Mouse (Mus musculus) layer of hippocampus, adult 11-12 months (tissue): ENCODE results near the gene Plpp6.
"Not testable (repeated sequence)": the region's sequence is repeated elsewhere in the genome, so short reads cannot be mapped to it uniquely, and the experiment has no call there.

ENCODE experiments used
- DNase-seq: peaks from one replicate; pipeline ENCODE4 v3.0.0; 2022; ENCODE audit warnings: low spot score

Plpp6 gene

DNA sequence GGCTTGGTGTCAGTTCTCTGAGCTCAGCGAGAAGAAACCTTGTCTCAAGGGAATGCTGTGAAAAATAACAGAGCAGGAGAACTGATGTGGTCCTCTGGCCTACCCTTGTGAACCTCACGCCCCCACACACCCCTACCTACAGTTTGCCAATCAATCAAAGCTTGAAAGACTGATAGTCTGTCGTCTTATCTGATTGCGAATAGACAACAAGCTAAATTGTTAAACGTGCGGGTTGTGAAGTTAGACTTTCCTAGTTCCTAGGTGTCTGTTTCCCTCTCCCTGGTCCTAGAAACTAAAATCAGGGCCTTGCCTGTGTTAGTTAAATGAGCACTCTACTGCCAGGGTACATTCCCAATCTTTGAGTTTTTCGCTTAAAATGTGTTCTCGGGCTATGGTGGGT is 25.8 kb downstream of the Plpp6 start:
- no peak for DNase-seq

DNA sequence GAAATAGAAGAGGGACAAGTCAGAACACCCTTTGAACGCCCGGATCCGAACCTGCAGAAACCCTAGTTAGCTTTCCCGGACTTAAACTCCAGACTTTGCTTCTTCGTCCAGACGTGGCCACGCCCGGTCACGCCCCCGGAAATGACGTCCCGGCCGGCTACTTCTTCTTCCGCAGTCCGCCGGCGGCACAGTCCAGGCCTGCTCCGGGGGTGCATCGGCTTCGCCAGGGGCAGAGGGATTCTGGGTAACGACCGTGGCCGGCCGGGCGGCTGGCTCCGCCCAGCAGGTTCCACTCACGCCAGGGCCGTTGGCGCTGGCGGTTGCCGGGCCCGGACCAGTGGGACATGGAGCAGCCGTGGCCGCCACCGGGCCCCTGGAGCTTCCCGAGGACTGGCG is 26.4 kb downstream of the Plpp6 start, which contains the start of gene Cdc37l1:
Cdc37l1 (plus strand) TSS at position 159 of the 396 bp plus-strand sequence.
- peak; percentile 97 for DNase-seq

DNA sequence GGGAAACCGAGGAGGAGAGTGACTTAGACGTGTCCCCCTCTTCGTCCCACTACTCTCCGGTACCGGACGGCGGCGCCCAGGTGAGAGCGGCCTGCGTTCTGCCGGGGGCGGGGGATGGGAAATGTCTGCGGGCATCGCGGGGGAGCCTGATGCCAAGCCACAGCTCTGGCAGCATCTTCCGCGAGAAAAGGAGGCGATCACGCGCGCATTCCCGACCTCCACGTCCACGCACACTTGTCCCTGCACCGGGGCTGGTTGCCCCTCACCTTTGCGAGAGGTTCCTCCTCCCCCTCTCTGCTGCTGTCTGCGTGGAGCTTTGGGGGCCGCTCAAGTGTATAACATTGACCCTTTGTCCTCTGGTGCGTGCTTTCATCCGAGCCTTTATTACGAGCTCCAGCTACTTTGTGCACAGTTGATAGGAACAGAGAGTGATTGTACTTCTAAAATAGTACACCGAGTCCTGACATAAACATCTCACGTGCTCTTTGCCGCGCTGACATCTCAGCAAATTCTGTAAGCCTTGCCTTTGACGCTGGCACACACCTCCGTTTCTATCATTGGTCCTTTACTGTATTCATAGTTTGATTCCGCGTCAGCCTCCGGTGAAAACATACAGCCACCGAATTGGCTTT is 27.0 kb downstream of the Plpp6 start:
- peak; percentile 41 for DNase-seq

DNA sequence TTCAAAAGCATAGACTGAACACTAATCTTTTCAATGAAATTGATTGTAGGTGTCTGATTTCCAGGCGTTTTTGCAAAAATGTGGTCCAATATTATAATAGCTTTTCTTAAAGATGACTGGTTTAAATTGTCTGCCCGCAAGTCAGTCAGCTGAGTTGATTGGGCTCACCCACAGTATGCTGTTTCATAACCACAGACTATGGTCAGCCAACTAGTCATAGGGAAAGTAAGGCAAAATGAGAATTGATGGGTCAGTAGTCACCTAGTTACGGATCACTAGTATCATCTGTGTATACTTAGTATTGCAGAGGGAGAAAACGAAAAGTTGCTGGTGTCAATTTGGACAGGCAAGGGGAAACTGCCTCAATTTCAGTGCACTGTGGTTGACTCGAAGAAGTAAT is 27.6 kb downstream of the Plpp6 start:
- DNase-seq = no peak

DNA sequence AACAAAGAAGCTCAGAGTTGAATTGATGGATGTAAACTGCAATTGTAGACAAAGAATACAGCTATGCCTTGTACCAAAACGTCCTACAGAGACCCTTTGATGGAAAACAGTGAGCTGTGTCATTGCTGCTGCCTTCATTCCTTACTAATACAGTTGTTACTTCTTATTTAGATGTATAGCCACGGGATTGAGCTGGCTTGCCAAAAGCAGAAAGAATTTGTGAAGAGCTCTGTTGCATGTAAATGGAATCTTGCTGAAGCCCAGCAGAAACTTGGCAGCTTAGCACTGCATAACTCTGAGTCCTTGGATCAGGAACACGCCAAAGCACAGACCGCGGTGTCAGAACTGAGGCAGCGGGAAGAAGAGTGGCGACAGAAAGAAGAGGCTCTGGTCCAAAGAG is 31.1 kb downstream of the Plpp6 start:
- DNase-seq = peak; percentile 55

DNA sequence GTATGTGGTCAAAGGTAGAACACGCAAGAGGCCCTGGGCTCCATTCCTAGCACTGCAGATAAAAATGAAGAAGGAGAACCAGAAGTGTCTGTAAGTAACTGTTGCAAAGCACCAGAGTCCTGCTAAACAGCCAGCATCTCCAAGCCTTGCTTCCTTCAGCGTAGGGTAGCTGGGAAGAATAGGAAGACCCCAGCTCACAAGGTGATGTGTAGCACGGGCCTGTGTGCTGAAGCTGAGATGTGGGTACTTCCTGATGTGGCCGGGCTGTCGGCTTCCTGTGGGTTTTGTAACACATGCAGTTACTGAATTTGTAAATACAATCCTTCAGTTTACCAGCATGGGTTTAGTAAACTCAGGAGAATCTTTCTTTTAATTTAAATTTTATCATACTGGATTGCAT is 31.6 kb downstream of the Plpp6 start:
- no peak for DNase-seq

DNA sequence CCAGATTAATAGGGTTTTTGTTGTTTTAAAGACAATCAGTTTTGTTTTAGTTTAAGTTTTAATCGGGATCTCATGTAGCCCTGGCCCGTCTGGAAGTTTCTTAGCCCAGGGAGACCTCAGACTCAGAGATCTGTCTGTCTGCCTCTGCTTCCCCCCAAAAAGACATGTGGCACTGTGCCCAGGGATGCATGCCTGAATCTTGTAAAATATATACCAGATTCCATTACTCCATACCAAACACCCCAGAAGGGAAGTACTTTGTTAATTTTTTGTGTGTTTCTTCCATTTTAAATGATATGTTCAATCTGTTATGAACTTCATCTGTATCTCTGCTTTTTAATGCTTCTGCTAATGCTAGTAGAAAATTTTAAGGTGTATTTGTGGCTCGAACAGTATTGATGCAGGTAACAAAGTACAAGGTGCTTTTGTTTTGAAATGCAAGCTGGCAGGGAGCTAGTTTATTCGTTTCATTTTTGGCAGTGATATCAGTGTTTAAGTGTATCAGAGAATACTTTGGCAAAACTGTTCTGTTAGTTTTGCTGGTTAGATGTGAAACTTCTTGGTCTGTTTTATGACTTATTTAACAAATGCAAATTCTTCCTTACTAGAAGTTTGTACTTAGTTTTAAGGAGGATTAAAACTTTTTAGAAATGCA is 34.4 kb downstream of the Plpp6 start:
- no peak for DNase-seq

DNA sequence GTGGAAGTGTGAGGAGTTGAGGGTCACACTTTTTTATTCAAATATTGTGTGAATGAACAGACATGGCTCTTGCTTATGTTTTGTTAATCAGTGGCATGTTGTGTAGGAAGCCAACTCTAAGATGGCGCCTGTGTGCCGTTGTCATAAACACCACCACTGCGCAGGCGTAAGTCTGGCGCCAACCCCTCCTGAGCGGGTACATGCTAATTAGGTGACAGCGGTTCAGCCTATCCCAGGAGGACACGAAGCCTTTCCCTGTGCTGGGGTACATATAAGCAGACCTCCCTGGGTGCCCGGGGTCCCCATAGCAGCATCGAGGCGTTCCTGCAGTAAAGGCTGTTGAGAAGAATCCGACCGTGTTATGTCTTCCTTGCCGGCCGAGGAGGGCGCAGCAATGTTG is 36.6 kb downstream of the Plpp6 start:
- DNase-seq = not testable (repeated sequence)

DNA sequence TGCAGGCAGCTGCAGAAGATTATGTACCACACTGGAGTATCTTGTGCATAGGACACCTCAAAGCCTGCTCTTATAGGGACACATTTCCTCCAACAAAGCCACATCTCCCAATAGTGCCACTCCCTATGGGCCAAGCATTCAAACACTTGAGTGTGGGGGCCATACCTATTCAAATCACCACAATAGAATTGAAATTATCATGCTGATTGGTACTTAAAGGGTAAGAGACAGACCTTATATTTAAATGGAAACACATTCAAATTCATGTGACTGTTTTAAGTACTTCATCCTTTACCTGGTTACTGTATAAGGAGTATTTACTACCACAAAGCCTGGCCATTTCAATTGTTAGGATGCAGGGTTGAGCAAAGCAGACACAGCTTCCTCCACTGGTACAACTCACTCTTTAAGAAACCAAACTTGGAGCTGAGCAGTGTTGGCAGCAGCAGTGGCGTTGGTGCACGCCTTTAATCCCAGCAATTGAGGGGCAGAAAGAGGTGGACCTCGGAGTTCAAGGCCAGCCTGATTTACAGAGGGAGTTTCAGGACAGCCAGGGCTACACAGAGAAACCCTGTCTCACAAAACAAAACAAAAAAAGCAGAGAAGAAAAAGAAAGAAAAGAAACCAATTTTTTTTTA is 44.4 kb downstream of the Plpp6 start:
- DNase-seq = no peak

DNA sequence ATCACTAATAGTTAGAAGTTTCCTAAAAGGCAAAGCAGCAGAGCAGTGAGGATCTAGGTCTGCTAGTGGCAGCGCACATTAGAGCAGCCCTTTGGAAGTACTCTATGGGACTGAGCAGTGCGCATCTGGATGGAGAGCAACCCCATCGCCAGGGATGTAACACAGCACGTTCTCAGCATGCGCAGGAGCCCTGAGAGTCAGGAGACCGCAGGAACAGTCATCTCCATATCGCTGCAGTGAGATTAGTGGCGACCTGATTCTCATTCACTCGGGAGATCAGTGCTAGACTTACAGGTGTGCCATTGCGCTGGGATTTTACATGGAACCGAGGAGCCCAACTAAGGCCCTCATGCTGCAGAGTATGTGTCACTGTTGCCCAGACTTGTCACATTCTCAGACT is 45.3 kb downstream of the Plpp6 start:
- no peak for DNase-seq

DNA sequence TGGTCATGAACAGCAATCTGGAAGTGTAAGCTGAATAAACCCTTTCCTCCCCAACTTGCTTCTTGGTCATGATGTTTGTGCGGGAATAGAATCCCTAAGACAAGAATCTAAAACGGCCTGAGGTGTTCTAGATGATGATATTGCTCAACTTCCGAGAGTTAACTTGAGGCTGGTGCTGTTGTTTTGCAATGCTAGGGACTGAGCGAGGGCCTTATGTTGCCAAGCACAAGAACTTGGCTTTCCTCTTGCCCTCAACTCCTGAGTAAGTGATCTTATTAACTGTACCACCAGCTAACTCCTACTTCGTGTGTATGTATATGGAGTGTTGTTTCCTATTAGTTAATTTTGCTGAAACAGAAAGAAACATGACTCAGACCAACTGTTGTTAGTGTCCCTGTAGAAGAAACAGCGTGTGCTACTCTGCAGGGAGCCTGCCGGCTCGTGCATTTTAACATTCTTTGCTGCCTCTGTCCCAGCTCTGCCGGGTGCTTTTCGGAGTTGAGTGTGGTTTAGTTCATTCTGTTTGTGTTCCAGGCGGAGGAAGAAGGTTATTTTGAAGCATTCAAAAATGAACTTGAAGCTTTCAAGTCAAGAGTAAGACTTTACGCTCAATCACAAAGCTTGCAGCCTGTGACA is 47.7 kb downstream of the Plpp6 start:
- peak; percentile 41 for DNase-seq

DNA sequence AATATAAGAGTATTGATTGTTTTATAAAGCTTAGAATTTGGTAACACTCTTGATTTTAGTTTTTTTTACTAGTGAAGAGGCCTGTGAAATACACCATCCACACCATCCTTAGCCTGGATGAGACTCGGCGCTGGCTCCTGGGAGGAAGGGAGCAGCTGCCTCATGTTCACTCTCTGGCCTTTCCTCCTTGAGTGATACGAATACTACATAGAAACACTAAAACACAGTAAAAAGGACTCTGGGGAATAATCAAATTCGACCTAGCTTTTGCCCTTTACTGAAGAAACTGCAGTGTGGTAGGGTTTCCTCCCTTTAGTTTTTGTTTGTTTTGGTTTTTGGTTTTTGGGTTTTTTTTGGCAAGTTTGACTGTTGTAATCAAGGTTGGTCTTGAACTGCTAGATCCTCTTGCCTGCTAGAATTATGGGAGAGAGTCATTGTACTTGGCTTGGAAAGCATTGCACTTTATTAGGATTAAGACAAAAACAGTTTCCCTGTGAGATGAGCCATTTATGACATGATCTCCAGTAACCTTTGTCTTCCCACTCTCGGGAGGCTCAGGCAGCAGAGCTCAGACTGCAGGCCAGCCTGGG is 50.8 kb downstream of the Plpp6 start:
- DNase-seq = no peak

DNA sequence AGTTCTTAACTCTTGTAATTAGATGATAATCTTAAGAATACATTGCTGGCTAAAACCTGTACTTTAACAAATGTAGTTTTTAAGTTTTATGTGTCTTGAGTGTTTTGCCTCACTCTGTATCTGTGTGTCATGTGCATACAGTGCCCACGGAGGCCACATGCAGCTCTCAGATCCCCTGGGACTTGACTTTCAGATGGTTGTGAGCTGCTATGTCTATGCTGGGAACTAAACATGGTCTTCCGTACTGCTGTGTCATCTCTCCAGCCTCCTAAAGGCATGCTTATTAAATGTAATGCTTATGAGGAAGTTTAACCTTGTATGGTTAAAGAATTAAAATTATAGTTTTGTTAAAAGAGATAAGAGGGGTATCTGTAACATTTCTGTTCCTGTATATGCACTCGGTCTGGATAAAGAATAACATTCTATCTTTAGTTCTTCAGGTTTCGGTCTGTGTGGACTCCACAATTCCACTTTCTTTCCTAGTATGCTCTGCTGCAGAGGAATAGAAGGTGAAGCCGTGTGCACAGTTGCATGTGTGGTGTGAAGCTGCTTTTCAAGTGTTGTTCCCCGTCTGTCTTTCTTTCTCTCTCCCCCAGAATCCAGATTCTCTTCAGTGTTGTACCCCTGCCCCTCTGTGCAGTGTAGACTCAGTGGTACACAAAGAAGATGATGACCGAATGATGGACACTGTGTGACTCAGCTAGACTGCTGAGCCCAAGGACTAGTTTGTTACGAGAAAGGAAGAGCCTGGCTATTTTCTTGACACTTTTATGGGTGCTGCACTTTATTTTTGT is 51.9 kb downstream of the Plpp6 start:
- no peak for DNase-seq

DNA sequence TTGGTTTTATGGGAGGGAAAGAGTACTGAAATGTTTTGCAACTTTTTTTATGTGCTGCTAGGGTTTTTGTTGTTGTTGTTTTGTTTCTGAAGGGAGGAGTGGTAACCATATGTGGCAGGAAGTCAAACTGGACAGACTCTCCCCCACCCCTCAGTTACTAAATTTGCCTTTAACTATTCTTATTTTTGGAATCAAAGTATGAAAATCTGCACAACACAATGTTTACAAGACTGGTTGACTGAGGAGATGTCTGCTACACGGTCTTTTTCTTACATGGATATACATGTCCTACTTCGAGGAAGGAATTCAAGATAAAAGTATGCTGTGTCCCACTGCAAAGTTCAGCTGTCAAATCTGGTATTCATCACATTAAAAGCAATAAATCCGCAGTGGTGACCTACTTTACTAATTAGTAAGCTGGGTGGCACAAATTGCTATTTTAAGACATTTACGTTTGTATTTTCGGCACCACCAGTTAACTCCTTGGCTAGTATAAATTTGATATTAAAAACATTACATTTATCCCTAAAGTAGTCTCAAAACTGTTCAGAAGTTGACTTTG is 52.5 kb downstream of the Plpp6 start:
- DNase-seq = no peak
